Comparison of ENCODE assay signal across 8 mouse cellular contexts in genomic region chr10:61275669-61276110, GRCm38 (mm10). TPM values are rescaled to one million over a fixed set of nuclear protein-coding genes. Genes with fewer than 3 reads are reported as not detected.
DNase-seq lines count a peak whose midpoint lies in the region; ATAC-seq and TF ChIP-seq lines count a peak whose summit lies in the region.

No protein-coding gene starts in this region.

- H3K9ac ChIP-seq in ES-Bruce4 (ENCODE audit: low read depth, poor library complexity, severe bottlenecking), result no peak overlapping the region
- H3K9ac ChIP-seq in hindbrain, embryonic 14.5 days, result no peak overlapping the region
- H3K9ac ChIP-seq in liver, embryonic 15.5 days, result no peak overlapping the region
- H3K9ac ChIP-seq in neural tube, embryonic 15.5 days (replicated peaks), result no peak overlapping the region

- H3K4me2 ChIP-seq in hindbrain, embryonic 14.5 days (replicated peaks), result no peak overlapping the region
- no peak overlapping the region for H3K4me2 ChIP-seq in liver, embryonic 15.5 days
- H3K4me2 ChIP-seq in neural tube, embryonic 15.5 days, result no peak overlapping the region

- peak; percentile 29 to 35 for DNase-seq in cerebellum, adult 2 months
- DNase-seq in cerebellum, adult 11 months, result no peak
- peak; percentile 78 for DNase-seq in embryo, embryonic 11 days
- peak; percentile 64 for DNase-seq in hindbrain, embryonic 14.5 days (ENCODE audit: low spot score)
- no peak for DNase-seq in right cerebral cortex, postnatal 10 days (ENCODE audit: low spot score in 2 of 2)

- H3K27me3 ChIP-seq in cerebellum, adult 2 months (ENCODE audit: control insufficient read depth, insufficient read depth, low read length), result no peaks in the 10 kb centered on the region; the same call in 1 of the 2 replicates
- no peaks in the 10 kb centered on the region for H3K27me3 ChIP-seq in ES-Bruce4 (ENCODE audit: control insufficient read depth, insufficient read depth, low read length, poor library complexity, severe bottlenecking)
- H3K27me3 ChIP-seq in hindbrain, embryonic 14.5 days (ENCODE audit: control insufficient read depth, insufficient read depth, low read length), result peaks cover 23% of the 10 kb centered on the region
- peaks cover 39% of the 10 kb centered on the region for H3K27me3 ChIP-seq in liver, embryonic 15.5 days
- H3K27me3 ChIP-seq in neural tube, embryonic 15.5 days (replicated peaks), result peaks cover 26% of the 10 kb centered on the region

- peaks cover 3% of the 10 kb centered on the region; the same call in 1 of the 2 replicates for H3K4me1 ChIP-seq in cerebellum, adult 2 months (ENCODE audit: control insufficient read depth, insufficient read depth, low read length)
- peaks cover 10% of the 10 kb centered on the region for H3K4me1 ChIP-seq in ES-Bruce4 (ENCODE audit: control insufficient read depth, insufficient read depth, low read length)
- no peaks in the 10 kb centered on the region for H3K4me1 ChIP-seq in hindbrain, embryonic 14.5 days (replicated peaks; ENCODE audit: control insufficient read depth, insufficient read depth, low read length)
- H3K4me1 ChIP-seq in liver, embryonic 15.5 days (replicated peaks), result peaks cover 5% of the 10 kb centered on the region; the same call in 1 of the 2 replicates
- peaks cover 19% of the 10 kb centered on the region for H3K4me1 ChIP-seq in neural tube, embryonic 15.5 days

- TF ChIP-seq CTCF in cerebellum, adult 2 months (IDR thresholded peaks at IDR 0.05; ENCODE audit: borderline replicate concordance, insufficient read depth, low read depth, low read length), result peak; percentile 81
- TF ChIP-seq CTCF in ES-Bruce4 (IDR thresholded peaks at IDR 0.05; ENCODE audit: low read depth, low read length), result peak; percentile 58

- peak; percentile 56; the same call in 1 of the 2 replicates for ATAC-seq in hindbrain, embryonic 14.5 days (ENCODE audit: low FRiP score)
- peak; percentile 18; the same call in 1 of the 2 replicates for ATAC-seq in liver, embryonic 15.5 days (ENCODE audit: insufficient read depth)
- peak; percentile 48; the same call in 1 of the 2 replicates for ATAC-seq in neural tube, embryonic 15.5 days (ENCODE audit: low FRiP score)

- H3K4me3 ChIP-seq in cerebellum, adult 2 months (replicated peaks; ENCODE audit: insufficient read depth, low read depth, low read length), result no peak overlapping the region
- H3K4me3 ChIP-seq in ES-Bruce4 (ENCODE audit: low read depth, low read length), result no peak overlapping the region
- no peak overlapping the region for H3K4me3 ChIP-seq in hindbrain, embryonic 14.5 days (replicated peaks; ENCODE audit: low read length)
- H3K4me3 ChIP-seq in liver, embryonic 15.5 days (replicated peaks), result no peak overlapping the region
- H3K4me3 ChIP-seq in neural tube, embryonic 15.5 days (replicated peaks), result no peak overlapping the region

- TF ChIP-seq EP300 in ES-Bruce4 (IDR thresholded peaks at IDR 0.05; ENCODE audit: insufficient read depth, low read depth, low read length), result no peak

- no peaks in the 10 kb centered on the region for H3K36me3 ChIP-seq in ES-Bruce4 (ENCODE audit: control insufficient read depth, insufficient read depth, low read length, poor library complexity, severe bottlenecking)
- no peaks in the 10 kb centered on the region for H3K36me3 ChIP-seq in hindbrain, embryonic 14.5 days (replicated peaks; ENCODE audit: control insufficient read depth, insufficient read depth)
- H3K36me3 ChIP-seq in liver, embryonic 15.5 days (replicated peaks), result no peaks in the 10 kb centered on the region
- no peaks in the 10 kb centered on the region for H3K36me3 ChIP-seq in neural tube, embryonic 15.5 days

- H3K27ac ChIP-seq in cerebellum, adult 2 months (ENCODE audit: insufficient read depth, low read length), result no peak overlapping the region
- no peak overlapping the region for H3K27ac ChIP-seq in ES-Bruce4 (ENCODE audit: insufficient read depth, low read length)
- H3K27ac ChIP-seq in hindbrain, embryonic 14.5 days, result no peak overlapping the region
- H3K27ac ChIP-seq in liver, embryonic 15.5 days (replicated peaks), result no peak overlapping the region
- H3K27ac ChIP-seq in neural tube, embryonic 15.5 days (replicated peaks), result no peak overlapping the region

- no peak for TF ChIP-seq POLR2A in cerebellum, adult 2 months (IDR thresholded peaks at IDR 0.05; ENCODE audit: borderline replicate concordance, insufficient read depth, low read length)
- TF ChIP-seq POLR2A in ES-Bruce4 (IDR thresholded peaks at IDR 0.05; ENCODE audit: insufficient read depth, low read length), result no peak

- WGBS in cerebellum, adult 2 months, result 8% methylated on average over 5 of the region's 5 CpGs
- under 1% methylated on average over 5 of the region's 5 CpGs for WGBS in hindbrain, embryonic 14.5 days
- 2% methylated on average over 5 of the region's 5 CpGs for WGBS in liver, embryonic 15.5 days (ENCODE audit: insufficient replicate concordance)
- under 1% methylated on average over 5 of the region's 5 CpGs for WGBS in neural tube, embryonic 15.5 days

- H3K9me3 ChIP-seq in ES-Bruce4 (replicated peaks; ENCODE audit: control insufficient read depth, insufficient read depth, low read length, poor library complexity, severe bottlenecking), result no peaks in the 10 kb centered on the region
- no peaks in the 10 kb centered on the region for H3K9me3 ChIP-seq in hindbrain, embryonic 14.5 days (ENCODE audit: control insufficient read depth, low read length)
- H3K9me3 ChIP-seq in liver, embryonic 15.5 days (replicated peaks), result no peaks in the 10 kb centered on the region
- no peaks in the 10 kb centered on the region for H3K9me3 ChIP-seq in neural tube, embryonic 15.5 days (replicated peaks)

RNA-seq across cellular contexts. Expression of gene Adamts14, which starts 2.5 kb away (rescaled TPM):
- 0.23 and 0.30 TPM in 2 replicates for polyA plus RNA-seq in cerebellum, adult 2 months (2012; rRNA removed)
- polyA plus RNA-seq in ES-Bruce4 (2011; ENCODE audit: insufficient read depth, insufficient read length, low read depth, missing spikeins), result 3.7 and 4.2 TPM in 2 replicates
- 0.27 and 0.36 TPM in 2 replicates for polyA plus RNA-seq in hindbrain, embryonic 14.5 days (2014; fragmentation: Nextera tagmentation; extraction: Ambion mirVana)
- polyA plus RNA-seq in liver, embryonic 15.5 days (2015; fragmentation: Nextera tagmentation; extraction: Ambion mirVana), result 0.29 and 0.32 TPM in 2 replicates
- 0.43 and 0.54 TPM in 2 replicates for polyA plus RNA-seq in neural tube, embryonic 15.5 days (2015; fragmentation: Nextera tagmentation; extraction: Ambion mirVana)

RNA-seq across cellular contexts. Expression of gene Prf1, which starts 21.9 kb away (rescaled TPM):
- polyA plus RNA-seq in cerebellum, adult 2 months (2012; rRNA removed), result 0.14 TPM in 1 of 2 replicates, not detected in the other
- not detected in 2 replicates for polyA plus RNA-seq in ES-Bruce4 (2011; ENCODE audit: insufficient read depth, insufficient read length, low read depth, missing spikeins)
- 0.12 TPM in 1 of 2 replicates, not detected in the other for polyA plus RNA-seq in hindbrain, embryonic 14.5 days (2014; fragmentation: Nextera tagmentation; extraction: Ambion mirVana)
- polyA plus RNA-seq in liver, embryonic 15.5 days (2015; fragmentation: Nextera tagmentation; extraction: Ambion mirVana), result 0.05 TPM in 1 of 2 replicates, not detected in the other
- polyA plus RNA-seq in neural tube, embryonic 15.5 days (2015; fragmentation: Nextera tagmentation; extraction: Ambion mirVana), result 0.09 TPM in 1 of 2 replicates, not detected in the other

Comparison
In these comparisons a context has a peak if more than half of its experiments do, and no peak if none do; other contexts are left out.
1. DNase-seq: peak in cerebellum, adult 2 months (2 of 2), embryo, embryonic 11 days (single experiment) and hindbrain, embryonic 14.5 days (single experiment); none in cerebellum, adult 11 months (single experiment) and right cerebral cortex, postnatal 10 days (0 of 2).
2. Peak in every context shown above with its lines, with median percentiles within 50 percentile points of each other: ATAC-seq.